Mouse (Mus musculus): Measurements from ENCODE around the gene Casp4. TPM values are rescaled to one million over a fixed set of nuclear protein-coding genes. Genes with fewer than 3 reads are reported as not detected.

Gene Casp4
- 0.70 and 1.1 TPM in 2 replicates for polyA plus RNA-seq (2014; fragmentation: Nextera tagmentation; extraction: Ambion mirVana)

GRCm38 (mm10) chr9:5308561-5308960 is at the start of gene Casp4:
Gene Casp4, plus strand, starts transcription at chr9:5308828.
- ATAC-seq (ENCODE audit: low FRiP score) = no peak
- Histone ChIP-seq H3K4me3 (replicated peaks; ENCODE audit: low read length) (no peak within 1 kb of the TSS), H3K4me2 (replicated peaks) (no peak within 1 kb of the TSS), H3K4me1 (replicated peaks; ENCODE audit: control insufficient read depth, insufficient read depth, low read length) (no peaks in the 10 kb centered on the region), H3K9ac (no peak within 1 kb of the TSS), H3K27me3 (ENCODE audit: control insufficient read depth, insufficient read depth, low read length) (no peaks in the 10 kb centered on the region), H3K9me3 (ENCODE audit: control insufficient read depth, low read length) (no peaks in the 10 kb centered on the region), H3K36me3 (replicated peaks; ENCODE audit: control insufficient read depth, insufficient read depth) (no peaks in the 10 kb centered on the region), H3K27ac (no peak within 1 kb of the TSS)
- DNase-seq (ENCODE audit: low spot score) = no peak
- WGBS = 81% methylated on average over 5 of the region's 5 CpGs

- Histone ChIP-seq H3K4me2 (replicated peaks) (no peak overlapping the region), H3K4me1 (replicated peaks; ENCODE audit: control insufficient read depth, insufficient read depth, low read length) (no peaks in the 10 kb centered on the region), H3K27ac (no peak overlapping the region), H3K9me3 (ENCODE audit: control insufficient read depth, low read length) (no peaks in the 10 kb centered on the region), H3K4me3 (replicated peaks; ENCODE audit: low read length) (no peak overlapping the region), H3K27me3 (ENCODE audit: control insufficient read depth, insufficient read depth, low read length) (no peaks in the 10 kb centered on the region), H3K36me3 (replicated peaks; ENCODE audit: control insufficient read depth, insufficient read depth) (no peaks in the 10 kb centered on the region), H3K9ac (no peak overlapping the region)
- WGBS = 70% methylated on average over 2 of the region's 2 CpGs
- no peak for DNase-seq (ENCODE audit: low spot score)
- no peak for ATAC-seq (ENCODE audit: low FRiP score)
These were observed 44.6 kb upstream of the Casp4 start for GRCm38 (mm10) chr9:5263951-5264475.

GRCm38 (mm10) chr9:5270274-5270673 is 38.4 kb upstream of the Casp4 start:
- DNase-seq (ENCODE audit: low spot score) (no peak), ATAC-seq (ENCODE audit: low FRiP score) (no peak)
- WGBS = 96% methylated on average over 2 of the region's 2 CpGs
- no peak overlapping the region for H3K4me3 ChIP-seq (replicated peaks; ENCODE audit: low read length)
- H3K36me3 ChIP-seq (replicated peaks; ENCODE audit: control insufficient read depth, insufficient read depth) = no peaks in the 10 kb centered on the region
- no peaks in the 10 kb centered on the region for H3K9me3 ChIP-seq (ENCODE audit: control insufficient read depth, low read length)
- no peak overlapping the region for H3K27ac ChIP-seq
- H3K4me1 ChIP-seq (replicated peaks; ENCODE audit: control insufficient read depth, insufficient read depth, low read length) = no peaks in the 10 kb centered on the region
- no peak overlapping the region for H3K4me2 ChIP-seq (replicated peaks)
- no peaks in the 10 kb centered on the region for H3K27me3 ChIP-seq (ENCODE audit: control insufficient read depth, insufficient read depth, low read length)
- no peak overlapping the region for H3K9ac ChIP-seq

- no peak overlapping the region for H3K4me2 ChIP-seq (replicated peaks)
- H3K36me3 ChIP-seq (replicated peaks; ENCODE audit: control insufficient read depth, insufficient read depth) = no peaks in the 10 kb centered on the region
- 79% methylated on average over 1 of the region's 1 CpGs for WGBS
- no peaks in the 10 kb centered on the region for H3K9me3 ChIP-seq (ENCODE audit: control insufficient read depth, low read length)
- no peak for DNase-seq (ENCODE audit: low spot score)
- no peak overlapping the region for H3K9ac ChIP-seq
- no peaks in the 10 kb centered on the region for H3K4me1 ChIP-seq (replicated peaks; ENCODE audit: control insufficient read depth, insufficient read depth, low read length)
- H3K27ac ChIP-seq = no peak overlapping the region
- H3K27me3 ChIP-seq (ENCODE audit: control insufficient read depth, insufficient read depth, low read length) = no peaks in the 10 kb centered on the region
- no peak overlapping the region for H3K4me3 ChIP-seq (replicated peaks; ENCODE audit: low read length)
- ATAC-seq (ENCODE audit: low FRiP score) = no peak
These were observed 37.7 kb upstream of the Casp4 start for GRCm38 (mm10) chr9:5270884-5271283.

GRCm38 (mm10) chr9:5271334-5271845 is 37.2 kb upstream of the Casp4 start:
- 88% methylated on average over 6 of the region's 6 CpGs for WGBS

GRCm38 (mm10) chr9:5286071-5286470 is 22.6 kb upstream of the Casp4 start:
- Histone ChIP-seq H3K27me3 (ENCODE audit: control insufficient read depth, insufficient read depth, low read length) (no peaks in the 10 kb centered on the region), H3K27ac (no peak overlapping the region), H3K9me3 (ENCODE audit: control insufficient read depth, low read length) (no peaks in the 10 kb centered on the region), H3K9ac (no peak overlapping the region), H3K36me3 (replicated peaks; ENCODE audit: control insufficient read depth, insufficient read depth) (no peaks in the 10 kb centered on the region), H3K4me3 (replicated peaks; ENCODE audit: low read length) (no peak overlapping the region), H3K4me1 (replicated peaks; ENCODE audit: control insufficient read depth, insufficient read depth, low read length) (no peaks in the 10 kb centered on the region), H3K4me2 (replicated peaks) (no peak overlapping the region)
- ATAC-seq (ENCODE audit: low FRiP score) = no peak
- DNase-seq (ENCODE audit: low spot score) = no peak
- WGBS = 86% methylated on average over 2 of the region's 2 CpGs

More at GRCm38 (mm10) chr9:5271334-5271845, 37.2 kb upstream of the Casp4 start:
- DNase-seq (ENCODE audit: low spot score) (no peak), ATAC-seq (ENCODE audit: low FRiP score) (no peak)
- Histone ChIP-seq H3K36me3 (replicated peaks; ENCODE audit: control insufficient read depth, insufficient read depth) (no peaks in the 10 kb centered on the region), H3K4me1 (replicated peaks; ENCODE audit: control insufficient read depth, insufficient read depth, low read length) (no peaks in the 10 kb centered on the region), H3K27ac (no peak overlapping the region), H3K27me3 (ENCODE audit: control insufficient read depth, insufficient read depth, low read length) (no peaks in the 10 kb centered on the region), H3K4me2 (replicated peaks) (no peak overlapping the region), H3K9me3 (ENCODE audit: control insufficient read depth, low read length) (no peaks in the 10 kb centered on the region), H3K9ac (no peak overlapping the region), H3K4me3 (replicated peaks; ENCODE audit: low read length) (no peak overlapping the region)

- no peak overlapping the region for H3K4me3 ChIP-seq (replicated peaks; ENCODE audit: low read length)
- no peak overlapping the region for H3K4me2 ChIP-seq (replicated peaks)
- no peak overlapping the region for H3K27ac ChIP-seq
- no peak for DNase-seq (ENCODE audit: low spot score)
- no peak overlapping the region for H3K9ac ChIP-seq
- H3K9me3 ChIP-seq (ENCODE audit: control insufficient read depth, low read length) = no peaks in the 10 kb centered on the region
- no peak for ATAC-seq (ENCODE audit: low FRiP score)
- no peaks in the 10 kb centered on the region for H3K27me3 ChIP-seq (ENCODE audit: control insufficient read depth, insufficient read depth, low read length)
- no peaks in the 10 kb centered on the region for H3K4me1 ChIP-seq (replicated peaks; ENCODE audit: control insufficient read depth, insufficient read depth, low read length)
- no peaks in the 10 kb centered on the region for H3K36me3 ChIP-seq (replicated peaks; ENCODE audit: control insufficient read depth, insufficient read depth)
These were observed 22.0 kb upstream of the Casp4 start for GRCm38 (mm10) chr9:5286597-5286996.

GRCm38 (mm10) chr9:5296354-5297237 is 12.0 kb upstream of the Casp4 start:
- no peak overlapping the region for H3K4me2 ChIP-seq (replicated peaks)
- no peaks in the 10 kb centered on the region for H3K27me3 ChIP-seq (ENCODE audit: control insufficient read depth, insufficient read depth, low read length)
- H3K27ac ChIP-seq = no peak overlapping the region
- no peak for DNase-seq (ENCODE audit: low spot score)
- H3K4me1 ChIP-seq (replicated peaks; ENCODE audit: control insufficient read depth, insufficient read depth, low read length) = no peaks in the 10 kb centered on the region
- H3K36me3 ChIP-seq (replicated peaks; ENCODE audit: control insufficient read depth, insufficient read depth) = no peaks in the 10 kb centered on the region
- WGBS = 82% methylated on average over 2 of the region's 2 CpGs
- H3K9ac ChIP-seq = no peak overlapping the region
- H3K9me3 ChIP-seq (ENCODE audit: control insufficient read depth, low read length) = no peaks in the 10 kb centered on the region
- no peak for ATAC-seq (ENCODE audit: low FRiP score)
- no peak overlapping the region for H3K4me3 ChIP-seq (replicated peaks; ENCODE audit: low read length)

GRCm38 (mm10) chr9:5298329-5299131 is 10.1 kb upstream of the Casp4 start, which contains the start of gene Casp1:
Gene Casp1, plus strand, starts transcription at chr9:5298517.
- ATAC-seq (ENCODE audit: low FRiP score) (no peak), DNase-seq (ENCODE audit: low spot score) (no peak)
- Histone ChIP-seq H3K27ac (no peak within 1 kb of the TSS), H3K9me3 (ENCODE audit: control insufficient read depth, low read length) (no peaks in the 10 kb centered on the region), H3K4me2 (replicated peaks) (no peak within 1 kb of the TSS), H3K9ac (no peak within 1 kb of the TSS), H3K4me1 (replicated peaks; ENCODE audit: control insufficient read depth, insufficient read depth, low read length) (no peaks in the 10 kb centered on the region), H3K36me3 (replicated peaks; ENCODE audit: control insufficient read depth, insufficient read depth) (no peaks in the 10 kb centered on the region), H3K27me3 (ENCODE audit: control insufficient read depth, insufficient read depth, low read length) (no peaks in the 10 kb centered on the region), H3K4me3 (replicated peaks; ENCODE audit: low read length) (no peak within 1 kb of the TSS)
- WGBS = 71% methylated on average over 11 of the region's 11 CpGs
